Mouse (Mus musculus) left cerebral cortex, adult 18-20 months (tissue): Measurements from ENCODE around the gene Pde1c. TPM values are rescaled to one million over a fixed set of nuclear protein-coding genes. Genes with fewer than 3 reads are reported as not detected.
A peak's percentile ranks its signal among the peaks of the same experiment; 100 is the strongest.

Source experiments
- DNase-seq, 2 experiments: peaks; one replicate each; pipeline ENCODE4 v3.0.0; 2021 to 2022; ENCODE audit warnings: low spot score in 2 of 2, mixed read lengths in 1 of 2
- total RNA-seq, 2 experiments: library from RNA; stranded (reverse); gene quantifications; 2 replicates each; pipeline ENCODE4 v1.2.3; 2021

Pde1c gene
- total RNA-seq, 2 experiments from 2014 or later: 4.9 to 7.7 TPM

- DNase-seq: no peak
Measured at GRCm38 (mm10) chr6:56335811-56336446, 233.0 kb downstream of the Pde1c start.

- DNase-seq: no peak
Measured at GRCm38 (mm10) chr6:56332149-56332548, 236.8 kb downstream of the Pde1c start.

GRCm38 (mm10) chr6:56331432-56331831 is 237.5 kb downstream of the Pde1c start:
- DNase-seq: no peak

- DNase-seq: no peak
Measured at GRCm38 (mm10) chr6:56328103-56328502, 240.8 kb downstream of the Pde1c start.

- DNase-seq: no peak
Measured at GRCm38 (mm10) chr6:56322799-56323198, 246.1 kb downstream of the Pde1c start.

- no peak for DNase-seq
Measured at GRCm38 (mm10) chr6:56310318-56310717, 258.6 kb downstream of the Pde1c start.

- no peak for DNase-seq
Measured at GRCm38 (mm10) chr6:56306066-56306465, 262.8 kb downstream of the Pde1c start.

- DNase-seq: no peak
Measured at GRCm38 (mm10) chr6:56292176-56292575, 276.7 kb downstream of the Pde1c start.

- no peak for DNase-seq
Measured at GRCm38 (mm10) chr6:56289307-56289706, 279.6 kb downstream of the Pde1c start.

GRCm38 (mm10) chr6:56284821-56285220 is 284.1 kb downstream of the Pde1c start:
- DNase-seq: no peak

GRCm38 (mm10) chr6:56275461-56275860 is 293.4 kb downstream of the Pde1c start:
- DNase-seq: peak; percentile 3 to 30

- DNase-seq: no peak
Measured at GRCm38 (mm10) chr6:56271741-56272140, 297.2 kb downstream of the Pde1c start.

GRCm38 (mm10) chr6:56264509-56264908 is 304.4 kb downstream of the Pde1c start:
- DNase-seq: no peak

- DNase-seq: no peak
Measured at GRCm38 (mm10) chr6:56260118-56260517, 308.8 kb downstream of the Pde1c start.

GRCm38 (mm10) chr6:56257555-56258297 is 311.2 kb downstream of the Pde1c start:
- DNase-seq: no peak

GRCm38 (mm10) chr6:56250091-56250490 is 318.8 kb downstream of the Pde1c start:
- DNase-seq: no peak

GRCm38 (mm10) chr6:56191426-56192140 is 377.3 kb downstream of the Pde1c start:
- no peak for DNase-seq

GRCm38 (mm10) chr6:56176485-56176884 is 392.4 kb downstream of the Pde1c start:
- no peak for DNase-seq

- DNase-seq: no peak
Measured at GRCm38 (mm10) chr6:56172172-56172571, 396.7 kb downstream of the Pde1c start.

GRCm38 (mm10) chr6:56168736-56169135 is 400.2 kb downstream of the Pde1c start:
- DNase-seq: peak; percentile 22 to 36

- no peak for DNase-seq
Measured at GRCm38 (mm10) chr6:56158217-56158616, 410.7 kb downstream of the Pde1c start.

- no peak for DNase-seq
Measured at GRCm38 (mm10) chr6:56156836-56157235, 412.1 kb downstream of the Pde1c start.
